Mouse (Mus musculus) embryo, embryonic 9.5 days (tissue): ENCODE data around the gene Slc8b1.

ENCODE experiments used
- DNase-seq: peaks from one replicate; pipeline ENCODE4 v3.0.0-alpha.2; 2017; ENCODE audit errors: extremely low spot score

Gene Slc8b1

GRCm38 (mm10) chr5:120567761-120568211 is 56.8 kb downstream of the Slc8b1 start:
- DNase-seq = no peak

- no peak for DNase-seq
These were observed 57.4 kb downstream of the Slc8b1 start for GRCm38 (mm10) chr5:120568336-120568768.

- no peak for DNase-seq
These were observed 58.0 kb downstream of the Slc8b1 start for GRCm38 (mm10) chr5:120568964-120569363.

- DNase-seq = no peak
These were observed 58.8 kb downstream of the Slc8b1 start for GRCm38 (mm10) chr5:120569791-120570190.

GRCm38 (mm10) chr5:120570289-120570897 is 59.4 kb downstream of the Slc8b1 start:
- no peak for DNase-seq

GRCm38 (mm10) chr5:120571056-120571740 is 60.2 kb downstream of the Slc8b1 start:
- no peak for DNase-seq

- no peak for DNase-seq
These were observed 63.6 kb downstream of the Slc8b1 start for GRCm38 (mm10) chr5:120574469-120575063.

GRCm38 (mm10) chr5:120576781-120577301 is 65.9 kb downstream of the Slc8b1 start:
- no peak for DNase-seq

- DNase-seq = peak; percentile 50
These were observed 67.0 kb downstream of the Slc8b1 start for GRCm38 (mm10) chr5:120577935-120578441.

GRCm38 (mm10) chr5:120578504-120579081 is 67.6 kb downstream of the Slc8b1 start:
- DNase-seq = peak; percentile 66

- DNase-seq = no peak
These were observed 68.4 kb downstream of the Slc8b1 start for GRCm38 (mm10) chr5:120579211-120579897.

GRCm38 (mm10) chr5:120579898-120580626 is 69.1 kb downstream of the Slc8b1 start:
- DNase-seq = no peak

- DNase-seq = no peak
These were observed 71.0 kb downstream of the Slc8b1 start for GRCm38 (mm10) chr5:120582002-120582401.

- no peak for DNase-seq
These were observed 72.5 kb downstream of the Slc8b1 start for GRCm38 (mm10) chr5:120583511-120583910.
